Mouse (Mus musculus): ENCODE data around the gene Snx25. TPM values are rescaled to one million over a fixed set of nuclear protein-coding genes. Genes with fewer than 3 reads are reported as not detected.

The Snx25 gene
- total and polyA plus RNA-seq, 3 experiments: 20.0 to 23.1 TPM; not detected in 1

DNA sequence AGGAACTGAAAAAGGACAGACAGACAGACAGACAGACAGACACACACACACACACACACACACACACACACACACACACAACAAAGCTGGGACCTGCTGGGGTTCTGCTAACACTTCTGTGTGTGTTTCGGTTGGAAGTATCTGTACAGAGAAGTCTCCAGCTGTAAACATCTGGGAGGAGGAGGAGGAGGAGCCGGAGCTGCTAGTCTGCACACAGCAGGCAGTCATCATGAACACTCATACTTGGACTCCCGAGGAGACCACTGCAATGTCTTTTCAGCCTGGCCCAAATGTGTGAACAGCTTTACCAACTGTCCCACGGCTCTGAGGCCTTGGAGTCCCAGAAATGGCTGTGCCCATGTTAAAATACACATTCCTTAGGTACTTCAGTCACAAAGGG lies 127.6 kb downstream of the Snx25 start:
- H3K79me2 ChIP-seq (ENCODE audit: control insufficient read depth, insufficient read depth, low read length, poor library complexity): no peaks in the 10 kb centered on the region
- no peaks in the 10 kb centered on the region for H3K27me3 ChIP-seq (ENCODE audit: control insufficient read depth in 1 of 2, insufficient read depth in 2 of 2, low read length in 2 of 2)
- H3K4me1 ChIP-seq (ENCODE audit: control insufficient read depth in 1 of 2, insufficient read depth in 2 of 2, low read length in 2 of 2): no peaks in the 10 kb centered on the region
- H3K27ac ChIP-seq (ENCODE audit: control insufficient read depth, low read depth, low read length): no peak overlapping the region
- DNase-seq (ENCODE audit: low read depth, low spot score): no peak
- no peaks in the 10 kb centered on the region for H3K9me3 ChIP-seq (replicated peaks; ENCODE audit: insufficient read depth, low read length)
- no peak overlapping the region for H3K9ac ChIP-seq (ENCODE audit: control insufficient read depth, low read depth, low read length, poor library complexity, severe bottlenecking)
- no peak overlapping the region for H3K4me3 ChIP-seq (ENCODE audit: control insufficient read depth in 1 of 2, insufficient read depth in 1 of 2, low read depth in 2 of 2, low read length in 2 of 2)
- no peaks in the 10 kb centered on the region for H3K36me3 ChIP-seq (ENCODE audit: control insufficient read depth in 1 of 2, insufficient read depth in 2 of 2, low read length in 2 of 2)
- TF ChIP-seq SMC3 (IDR thresholded peaks at IDR 0.05; ENCODE audit: low read depth, low read length) (no peak), ZNF384 (IDR thresholded peaks at IDR 0.05; ENCODE audit: low read depth, low read length) (no peak), NRF1 (IDR thresholded peaks at IDR 0.05; ENCODE audit: insufficient read depth, low read depth, low read length, poor library complexity, severe bottlenecking) (no peak), ZMIZ1 (IDR thresholded peaks at IDR 0.05; ENCODE audit: low read depth, low read length) (no peak), CTCF (IDR thresholded peaks at IDR 0.05 in 2 of 3, conservative IDR thresholded peaks at IDR 0.05 in 1 of 3; ENCODE audit: control insufficient read depth in 1 of 3, insufficient read depth in 1 of 3, low read depth in 2 of 3, low read length in 3 of 3, poor library complexity in 1 of 3, severe bottlenecking in 1 of 3) (no peak), SIN3A (IDR thresholded peaks at IDR 0.05; ENCODE audit: low read length) (no peak), E2F4 (IDR thresholded peaks at IDR 0.05; ENCODE audit: borderline replicate concordance, low read depth, low read length) (no peak), MYB (IDR thresholded peaks at IDR 0.05; ENCODE audit: low read depth, low read length) (no peak), POLR2AphosphoS2 (IDR thresholded peaks at IDR 0.05; ENCODE audit: low read length) (no peak), GATA1 (IDR thresholded peaks at IDR 0.05; ENCODE audit: low read depth, low read length) (no peak), RCOR1 (IDR thresholded peaks at IDR 0.05; ENCODE audit: low read depth, low read length) (no peak), CHD2 (IDR thresholded peaks at IDR 0.05; ENCODE audit: low read length) (no peak), EP300 (IDR thresholded peaks at IDR 0.05; ENCODE audit: low read depth in 1 of 2, low read length in 2 of 2) (no peak), RAD21 (IDR thresholded peaks at IDR 0.05; ENCODE audit: low read depth, low read length) (no peak), MXI1 (IDR thresholded peaks at IDR 0.05; ENCODE audit: low read depth, low read length) (no peak), JUND (IDR thresholded peaks at IDR 0.05; ENCODE audit: low read depth, low read length) (no peak), TBP (IDR thresholded peaks at IDR 0.05; ENCODE audit: low read depth, low read length) (no peak)

GRCm38 (mm10) chr8:46022758-46023157 lies 129.2 kb downstream of the Snx25 start:
- Histone ChIP-seq H3K36me3 (ENCODE audit: control insufficient read depth in 1 of 2, insufficient read depth in 2 of 2, low read length in 2 of 2) (no peaks in the 10 kb centered on the region), H3K4me3 (ENCODE audit: control insufficient read depth in 1 of 2, insufficient read depth in 1 of 2, low read depth in 2 of 2, low read length in 2 of 2) (no peak overlapping the region), H3K79me2 (ENCODE audit: control insufficient read depth, insufficient read depth, low read length, poor library complexity) (no peaks in the 10 kb centered on the region), H3K27ac (ENCODE audit: control insufficient read depth, low read depth, low read length) (no peak overlapping the region), H3K9ac (ENCODE audit: control insufficient read depth, low read depth, low read length, poor library complexity, severe bottlenecking) (no peak overlapping the region), H3K4me1 (ENCODE audit: control insufficient read depth in 1 of 2, insufficient read depth in 2 of 2, low read length in 2 of 2) (no peaks in the 10 kb centered on the region), H3K27me3 (ENCODE audit: control insufficient read depth in 1 of 2, insufficient read depth in 2 of 2, low read length in 2 of 2) (no peaks in the 10 kb centered on the region), H3K9me3 (replicated peaks; ENCODE audit: insufficient read depth, low read length) (no peaks in the 10 kb centered on the region)
- TF ChIP-seq TCF12 (IDR thresholded peaks at IDR 0.05; ENCODE audit: low read depth, low read length) (no peak), RCOR1 (IDR thresholded peaks at IDR 0.05; ENCODE audit: low read depth, low read length) (no peak), ZC3H11A (IDR thresholded peaks at IDR 0.05; ENCODE audit: low read depth, low read length) (no peak), NELFE (IDR thresholded peaks at IDR 0.05; ENCODE audit: low read depth, low read length) (no peak), MEF2A (IDR thresholded peaks at IDR 0.05; ENCODE audit: extremely low read depth, insufficient replicate concordance, low read depth, low read length, poor library complexity, severe bottlenecking) (no peak), USF2 (IDR thresholded peaks at IDR 0.05; ENCODE audit: borderline replicate concordance in 1 of 2, insufficient read depth in 1 of 2, low read depth in 1 of 2, low read length in 2 of 2) (no peak), POLR2A (IDR thresholded peaks at IDR 0.05; ENCODE audit: control insufficient read depth in 1 of 2, insufficient read depth in 1 of 2, low read depth in 1 of 2, low read length in 2 of 2, poor library complexity in 1 of 2) (no peak), TAL1 (IDR thresholded peaks at IDR 0.05; ENCODE audit: low read length) (no peak), POLR2AphosphoS2 (IDR thresholded peaks at IDR 0.05; ENCODE audit: low read length) (no peak), MXI1 (IDR thresholded peaks at IDR 0.05; ENCODE audit: low read depth, low read length) (no peak), MAX (IDR thresholded peaks at IDR 0.05; ENCODE audit: low read length) (no peak)
- DNase-seq (ENCODE audit: low read depth, low spot score): no peak

Measured in MEL (cell line).